Comparison of ENCODE assay signal across 16 mouse cellular contexts in the genomic region with DNA sequence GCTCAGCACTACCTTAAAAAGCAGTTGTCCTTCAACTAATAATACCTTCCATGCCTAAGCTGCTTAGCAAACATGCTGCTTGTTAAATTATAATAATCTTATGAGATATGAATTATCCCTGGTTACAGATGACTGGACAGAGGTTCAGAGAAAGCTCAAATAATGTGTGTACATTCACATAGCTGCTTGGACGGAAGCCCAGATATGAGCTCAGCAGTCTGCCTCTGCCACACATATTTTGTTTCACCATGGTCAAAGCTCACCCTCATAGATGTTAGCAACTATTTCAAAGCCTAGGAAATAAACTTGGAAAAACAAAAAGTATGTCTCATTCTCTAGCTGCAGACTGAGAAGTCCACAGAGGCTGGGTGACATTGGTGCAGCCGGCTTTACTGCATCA.
DNase-seq lines count a peak whose midpoint lies in the region; ATAC-seq and TF ChIP-seq lines count a peak whose summit lies in the region.
"Had no signal": no experiment of that assay in that cellular context is flagged by ENCODE, and none has a peak within 500 bp of the region (broad histone marks: within the 10 kb centered on the region; RNA-seq: fewer than 3 reads in every experiment).

No protein-coding gene starts in this region.

- H3K4me1 ChIP-seq in kidney, adult 2 months (ENCODE audit: control insufficient read depth, insufficient read depth, low read length), result 0 out of 2 replicates have a peak, but pooled peaks cover 2% of the 10 kb centered on the region
- H3K4me1 ChIP-seq in lung, postnatal 0 days (ENCODE audit: insufficient read depth, low read depth, low read length), result no peaks in the 10 kb centered on the region
- peaks cover 3% of the 10 kb centered on the region; the same call in 1 of the 2 replicates for H3K4me1 ChIP-seq in stomach, embryonic 15.5 days
- H3K4me1 ChIP-seq: hindbrain, embryonic 10.5 days had no signal

- H3K4me3 ChIP-seq in kidney, adult 2 months (ENCODE audit: insufficient read depth, low read depth, low read length), result no peak overlapping the region
- no peak overlapping the region for H3K4me3 ChIP-seq in lung, postnatal 0 days (ENCODE audit: low read depth, low read length)
- H3K4me3 ChIP-seq in stomach, embryonic 15.5 days (replicated peaks), result no peak overlapping the region
- H3K4me3 ChIP-seq: forebrain, embryonic 10.5 days; hindbrain, embryonic 10.5 days had no signal

- no peak for TF ChIP-seq CTCF in kidney, adult 2 months (conservative IDR thresholded peaks at IDR 0.05; ENCODE audit: insufficient read depth, insufficient read length, low read depth, low read length)
- TF ChIP-seq CTCF in lung, postnatal 0 days (IDR thresholded peaks at IDR 0.05), result no peak
- no peak for TF ChIP-seq CTCF in brain, embryonic 14.5 days (IDR thresholded peaks at IDR 0.05; ENCODE audit: borderline replicate concordance, extremely low read depth, insufficient read depth, insufficient read length)

- TF ChIP-seq EP300 in lung, postnatal 0 days (IDR thresholded peaks at IDR 0.05), result no peak

- no peak for TF ChIP-seq POLR2A in kidney, adult 2 months (IDR thresholded peaks at IDR 0.05; ENCODE audit: low read depth, low read length)
- no peak for TF ChIP-seq POLR2A in brain, embryonic 14.5 days (IDR thresholded peaks at IDR 0.05; ENCODE audit: borderline replicate concordance, extremely low read depth, insufficient read depth, insufficient read length, poor library complexity, severe bottlenecking)

- H3K36me3 ChIP-seq in kidney, adult 2 months (ENCODE audit: control insufficient read depth, insufficient read depth, low read length), result no peaks in the 10 kb centered on the region
- no peaks in the 10 kb centered on the region for H3K36me3 ChIP-seq in lung, postnatal 0 days (ENCODE audit: insufficient read depth, low read length)
- H3K36me3 ChIP-seq in stomach, embryonic 15.5 days, result no peaks in the 10 kb centered on the region
- H3K36me3 ChIP-seq: forebrain, embryonic 10.5 days; hindbrain, embryonic 10.5 days had no signal

- 59% methylated on average over 2 of the region's 2 CpGs for WGBS in kidney, adult 2 months
- 49% methylated on average over 2 of the region's 2 CpGs for WGBS in lung, postnatal 0 days
- WGBS in stomach, embryonic 15.5 days, result 34% methylated on average over 2 of the region's 2 CpGs

- no peak overlapping the region for H3K4me2 ChIP-seq in lung, postnatal 0 days (replicated peaks; ENCODE audit: low read depth, low read length)
- no peak overlapping the region for H3K4me2 ChIP-seq in stomach, embryonic 15.5 days

- no peaks in the 10 kb centered on the region for H3K27me3 ChIP-seq in kidney, adult 2 months (replicated peaks; ENCODE audit: control insufficient read depth, insufficient read depth, low read length)
- H3K27me3 ChIP-seq in lung, postnatal 0 days (replicated peaks; ENCODE audit: insufficient read depth, low read length), result no peaks in the 10 kb centered on the region
- no peaks in the 10 kb centered on the region for H3K27me3 ChIP-seq in stomach, embryonic 15.5 days (replicated peaks)
- H3K27me3 ChIP-seq: Patski had no signal

- peak; percentile 54; the same call in 1 of the 2 replicates for ATAC-seq in lung, postnatal 0 days
- peak; percentile 18; the same call in 1 of the 2 replicates for ATAC-seq in stomach, embryonic 15.5 days (ENCODE audit: insufficient read depth, low FRiP score, low read depth)
- ATAC-seq: CD4-positive, CD25-positive, alpha-beta regulatory T cell, adult 4 months; Patski had no signal

- no peak overlapping the region for H3K27ac ChIP-seq in kidney, adult 2 months (ENCODE audit: insufficient read depth, low read depth, low read length)
- no peak overlapping the region for H3K27ac ChIP-seq in lung, postnatal 0 days (ENCODE audit: low read length)
- no peak overlapping the region; the same call in 1 of the 2 replicates for H3K27ac ChIP-seq in stomach, embryonic 15.5 days
- H3K27ac ChIP-seq: forebrain, embryonic 10.5 days; hindbrain, embryonic 10.5 days had no signal

- no peaks in the 10 kb centered on the region for H3K9me3 ChIP-seq in lung, postnatal 0 days (ENCODE audit: low read length)
- H3K9me3 ChIP-seq in stomach, embryonic 15.5 days, result no peaks in the 10 kb centered on the region
- H3K9me3 ChIP-seq: forebrain, embryonic 10.5 days; hindbrain, embryonic 10.5 days had no signal

- H3K9ac ChIP-seq in lung, postnatal 0 days (replicated peaks; ENCODE audit: low read depth), result no peak overlapping the region
- H3K9ac ChIP-seq in stomach, embryonic 15.5 days, result no peak overlapping the region

- DNase-seq in kidney, adult 2 months, result peak; percentile 3
- no peak for DNase-seq in kidney, adult 18-20 months
- peak; percentile 67 for DNase-seq in lung, postnatal 0 days (ENCODE audit: low spot score)
- no peak for DNase-seq in lung, postnatal 25 days (ENCODE audit: low spot score)
- DNase-seq in brain, embryonic 14.5 days (ENCODE audit: low read depth), result peak; percentile 46
- DNase-seq in frontal cortex, postnatal 14 days (ENCODE audit: low spot score in 2 of 2), result no peak
- DNase-seq: adrenal gland, adult 8-10 months; cerebellum, postnatal 10 days; heart, adult 11 months; layer of hippocampus, adult 9-11 months; thymus, postnatal 36 days had no signal

Comparison
In these comparisons a context has a peak if more than half of its experiments do, and no peak if none do; other contexts are left out.
1. DNase-seq: peak in kidney, adult 2 months (single experiment), lung, postnatal 0 days (single experiment) and brain, embryonic 14.5 days (single experiment); none in kidney, adult 18-20 months (single experiment), lung, postnatal 25 days (single experiment) and frontal cortex, postnatal 14 days (0 of 2).